Mouse (Mus musculus) stomach, embryonic 14.5 days (tissue): Measurements from ENCODE around the gene Atp6v1f. TPM values are rescaled to one million over a fixed set of nuclear protein-coding genes. Genes with fewer than 3 reads are reported as not detected.

ENCODE experiments used
- ATAC-seq: fragments of 200-750 bp; cut with Nextera tagmentation; 2 replicates; pipeline ENCODE4 v1.8.0; 2017; ENCODE audit warnings: low read depth, moderate TSS enrichment; ENCODE audit not compliant: insufficient number of reproducible peaks, insufficient read depth, low FRiP score
- H3K27ac ChIP-seq: fragments of 300-500 bp; sonication (generic); 2 replicates; pipeline ENCODE4 v1.5.1; 2014; ENCODE audit warnings: mild to moderate bottlenecking, low read length, moderate library complexity, mixed read lengths
- H3K27me3 ChIP-seq: fragments of 300-500 bp; sonication (generic); 2 replicates; pipeline ENCODE4 v1.6.1; 2014; ENCODE audit warnings: low read length, control low read depth, mixed read lengths; ENCODE audit not compliant: control insufficient read depth, insufficient read depth
- H3K36me3 ChIP-seq: fragments of 300-500 bp; sonication (generic); 2 replicates; pipeline ENCODE4 v1.6.1; 2014; ENCODE audit warnings: mild to moderate bottlenecking, control low read depth, low read length, moderate library complexity, mixed read lengths; ENCODE audit not compliant: control insufficient read depth, insufficient read depth
- H3K4me1 ChIP-seq: fragments of 300-500 bp; sonication (generic); 2 replicates; pipeline ENCODE4 v1.6.1; 2014; ENCODE audit warnings: low read length, control low read depth, mixed read lengths; ENCODE audit not compliant: control insufficient read depth, insufficient read depth
- H3K4me2 ChIP-seq: fragments of 300-500 bp; sonication (generic); replicated peaks from 2 replicates; pipeline ENCODE4 v1.6.1; 2014; ENCODE audit warnings: low read depth, low read length, control low read depth
- H3K4me3 ChIP-seq: fragments of 300-500 bp; sonication (generic); 2 replicates; pipeline ENCODE4 v1.5.1; 2014; ENCODE audit warnings: low read depth, low read length, control low read depth
- H3K9ac ChIP-seq: fragments of 300-500 bp; sonication (generic); replicated peaks from 2 replicates; pipeline ENCODE4 v1.6.1; 2014; ENCODE audit warnings: low read depth, mild to moderate bottlenecking, control low read depth, low read length, moderate library complexity, mixed read lengths
- H3K9me3 ChIP-seq: fragments of 300-500 bp; sonication (generic); 2 replicates; pipeline ENCODE4 v1.6.1; 2016; ENCODE audit warnings: low read depth, low read length, control low read depth; ENCODE audit not compliant: control insufficient read depth
- WGBS: fragments of 180-500 bp; shearing (Covaris S2); extraction: QIAGEN DNeasy Blood & Tissue Kit; methylation state at CpG from one replicate; pipeline ENCODE4 v1.1.7; 2014; 5-methylcytosine and 5-hydroxymethylcytosine counted together
- polyA plus RNA-seq: library from polyadenylated mRNA; unstranded; fragments of >200 nt; fragmentation: Nextera tagmentation; extraction: Ambion mirVana; gene quantifications from 2 replicates; pipeline ENCODE4 v1.2.1, GENCODE M21; 2014

The Atp6v1f gene
- polyA plus RNA-seq, 1 experiment from 2014 or later: 266 TPM

- no peak overlapping the region for H3K4me2 ChIP-seq
- H3K9ac ChIP-seq: no peak overlapping the region
- no peak overlapping the region for H3K27ac ChIP-seq
- no peaks in the 10 kb centered on the region for H3K9me3 ChIP-seq
- WGBS: 91% methylated on average over 6 of the region's 6 CpGs
- ATAC-seq: no peak
- H3K4me1 ChIP-seq: peaks cover 14% of the 10 kb centered on the region; the same call in 1 of the 2 replicates
- H3K4me3 ChIP-seq: no peak overlapping the region
- peaks cover 3% of the 10 kb centered on the region; the same call in 1 of the 2 replicates for H3K27me3 ChIP-seq
- peaks cover 47% of the 10 kb centered on the region for H3K36me3 ChIP-seq
These were observed 27.7 kb upstream of the Atp6v1f start for GRCm38 (mm10) chr6:29439789-29440188.

GRCm38 (mm10) chr6:29444773-29445172, 22.7 kb upstream of the Atp6v1f start:
- Histone ChIP-seq H3K36me3 (peaks cover 72% of the 10 kb centered on the region), H3K4me1 (no peaks in the 10 kb centered on the region), H3K4me2 (no peak overlapping the region), H3K27ac (no peak overlapping the region), H3K27me3 (no peaks in the 10 kb centered on the region), H3K4me3 (no peak overlapping the region), H3K9ac (no peak overlapping the region), H3K9me3 (no peaks in the 10 kb centered on the region)
- 69% methylated on average over 11 of the region's 11 CpGs for WGBS
- ATAC-seq: no peak

GRCm38 (mm10) chr6:29445354-29445753, 22.2 kb upstream of the Atp6v1f start:
- Histone ChIP-seq H3K36me3 (peaks cover 70% of the 10 kb centered on the region), H3K4me2 (no peak overlapping the region), H3K9ac (no peak overlapping the region), H3K27me3 (no peaks in the 10 kb centered on the region), H3K9me3 (no peaks in the 10 kb centered on the region), H3K4me3 (no peak overlapping the region), H3K27ac (no peak overlapping the region), H3K4me1 (no peaks in the 10 kb centered on the region)
- 91% methylated on average over 7 of the region's 7 CpGs for WGBS
- ATAC-seq: no peak

GRCm38 (mm10) chr6:29449858-29450257, 17.7 kb upstream of the Atp6v1f start:
- 31% methylated on average over 4 of the region's 4 CpGs for WGBS
- Histone ChIP-seq H3K27me3 (no peaks in the 10 kb centered on the region), H3K27ac (no peak overlapping the region), H3K36me3 (peaks cover 67% of the 10 kb centered on the region), H3K4me3 (no peak overlapping the region), H3K4me2 (no peak overlapping the region), H3K9me3 (no peaks in the 10 kb centered on the region), H3K4me1 (no peaks in the 10 kb centered on the region), H3K9ac (no peak overlapping the region)
- no peak for ATAC-seq

- H3K36me3 ChIP-seq: peaks cover 68% of the 10 kb centered on the region
- H3K27ac ChIP-seq: no peak overlapping the region
- H3K27me3 ChIP-seq: no peaks in the 10 kb centered on the region
- H3K4me2 ChIP-seq: no peak overlapping the region
- no peak overlapping the region for H3K9ac ChIP-seq
- no peak overlapping the region for H3K4me3 ChIP-seq
- no peaks in the 10 kb centered on the region for H3K9me3 ChIP-seq
- ATAC-seq: no peak
- 97% methylated on average over 6 of the region's 6 CpGs for WGBS
- no peaks in the 10 kb centered on the region for H3K4me1 ChIP-seq
These were observed 16.9 kb upstream of the Atp6v1f start for GRCm38 (mm10) chr6:29450667-29451066.

- Histone ChIP-seq H3K27me3 (no peaks in the 10 kb centered on the region), H3K9me3 (no peaks in the 10 kb centered on the region), H3K4me2 (no peak overlapping the region), H3K4me3 (no peak overlapping the region), H3K36me3 (peaks cover 30% of the 10 kb centered on the region), H3K27ac (no peak overlapping the region), H3K4me1 (no peaks in the 10 kb centered on the region), H3K9ac (no peak overlapping the region)
- WGBS: 57% methylated on average over 7 of the region's 7 CpGs
- ATAC-seq: no peak
These were observed 6.0 kb upstream of the Atp6v1f start for GRCm38 (mm10) chr6:29461502-29461901.

- WGBS: 78% methylated on average over 3 of the region's 3 CpGs
- peaks cover 22% of the 10 kb centered on the region for H3K36me3 ChIP-seq
- ATAC-seq: no peak
These were observed 4.1 kb upstream of the Atp6v1f start for GRCm38 (mm10) chr6:29463388-29463787.

GRCm38 (mm10) chr6:29468851-29469250, 1.3 kb downstream of the Atp6v1f start:
- Histone ChIP-seq H3K4me2 (peak overlapping the region; percentile 64), H3K27me3 (no peaks in the 10 kb centered on the region), H3K4me1 (peaks cover 7% of the 10 kb centered on the region; the same call in 1 of the 2 replicates), H3K4me3 (peak overlapping the region; percentile 68), H3K36me3 (peaks cover 8% of the 10 kb centered on the region), H3K27ac (no peak overlapping the region), H3K9ac (0 out of 2 replicates have a peak overlapping the region, but pooled peaks have one; percentile 52), H3K9me3 (no peaks in the 10 kb centered on the region)
- WGBS: 87% methylated on average over 3 of the region's 3 CpGs
- ATAC-seq: no peak

More at GRCm38 (mm10) chr6:29463388-29463787, 4.1 kb upstream of the Atp6v1f start:
- H3K27me3 ChIP-seq: no peaks in the 10 kb centered on the region
- no peak overlapping the region for H3K4me2 ChIP-seq
- H3K27ac ChIP-seq: no peak overlapping the region
- no peak overlapping the region for H3K9ac ChIP-seq
- H3K4me1 ChIP-seq: no peaks in the 10 kb centered on the region; the same call in 1 of the 2 replicates
- no peak overlapping the region for H3K4me3 ChIP-seq
- no peaks in the 10 kb centered on the region for H3K9me3 ChIP-seq

GRCm38 (mm10) chr6:29471137-29471536, 3.6 kb downstream of the Atp6v1f start, which contains the start of gene Atp6v1fnb:
Gene Atp6v1fnb, plus strand, starts transcription at chr6:29471437.
- 91% methylated on average over 4 of the region's 4 CpGs for WGBS
- Histone ChIP-seq H3K9me3 (no peaks in the 10 kb centered on the region), H3K4me2 (no peak within 1 kb of the TSS)

More at GRCm38 (mm10) chr6:29471137-29471536, 3.6 kb downstream of the Atp6v1f start, which contains the start of gene Atp6v1fnb:
- Histone ChIP-seq H3K27me3 (no peaks in the 10 kb centered on the region), H3K9ac (no peak within 1 kb of the TSS), H3K4me3 (no peak within 1 kb of the TSS), H3K36me3 (peaks cover 8% of the 10 kb centered on the region), H3K4me1 (peaks cover 7% of the 10 kb centered on the region; the same call in 1 of the 2 replicates), H3K27ac (no peak within 1 kb of the TSS)
- no peak for ATAC-seq
